In genomic region chrX:58030100-58030834, GRCm38 (mm10) we compare ENCODE assay signal across 10 mouse cellular contexts. TPM values are rescaled to one million over a fixed set of nuclear protein-coding genes. Genes with fewer than 3 reads are reported as not detected.
DNase-seq lines count a peak whose midpoint lies in the region; ATAC-seq and TF ChIP-seq lines count a peak whose summit lies in the region.
"Had no signal": no experiment of that assay in that cellular context is flagged by ENCODE, and none has a peak within 500 bp of the region (broad histone marks: within the 10 kb centered on the region; RNA-seq: fewer than 3 reads in every experiment).

No protein-coding gene starts in this region.

- no peaks in the 10 kb centered on the region for H3K36me3 ChIP-seq in lung, embryonic 15.5 days
- H3K36me3 ChIP-seq in kidney, adult 2 months (ENCODE audit: control insufficient read depth, insufficient read depth, low read length), result no peaks in the 10 kb centered on the region
- no peaks in the 10 kb centered on the region for H3K36me3 ChIP-seq in thymus, adult 2 months (ENCODE audit: control insufficient read depth, insufficient read depth, low read length)

- TF ChIP-seq CTCF in lung, adult 2 months (IDR thresholded peaks at IDR 0.05; ENCODE audit: insufficient read depth, low read length), result no peak
- no peak for TF ChIP-seq CTCF in kidney, adult 2 months (conservative IDR thresholded peaks at IDR 0.05; ENCODE audit: insufficient read depth, insufficient read length, low read depth, low read length)
- no peak for TF ChIP-seq CTCF in thymus, adult 2 months (IDR thresholded peaks at IDR 0.05; ENCODE audit: borderline replicate concordance, control insufficient read depth, extremely low read depth, insufficient read depth, low read length, poor library complexity)

- H3K9me3 ChIP-seq in lung, embryonic 15.5 days, result no peaks in the 10 kb centered on the region

- peaks cover 89% of the 10 kb centered on the region for H3K27me3 ChIP-seq in lung, embryonic 15.5 days
- peaks cover 2% of the 10 kb centered on the region; the same call in 1 of the 2 replicates for H3K27me3 ChIP-seq in kidney, adult 2 months (replicated peaks; ENCODE audit: control insufficient read depth, insufficient read depth, low read length)
- H3K27me3 ChIP-seq in thymus, adult 2 months (ENCODE audit: control insufficient read depth, insufficient read depth, low read length), result no peaks in the 10 kb centered on the region; the same call in 1 of the 2 replicates

- WGBS in lung, embryonic 15.5 days, result 15% methylated on average over 47 of the region's 48 CpGs
- WGBS in lung, adult 2 months, result 25% methylated on average over 48 of the region's 48 CpGs
- under 1% methylated on average over 48 of the region's 48 CpGs for WGBS in kidney, adult 2 months
- WGBS in thymus, adult 2 months, result 3% methylated on average over 48 of the region's 48 CpGs

- DNase-seq in lung, adult 2 months, result no peak
- peak; percentile 90 for DNase-seq in cerebellum, adult 9-11 months
- peak; percentile 32 to 52 for DNase-seq in frontal cortex, postnatal 10 days (ENCODE audit: low spot score in 2 of 2)
- DNase-seq in kidney, adult 2 months, result peak; percentile 22
- peak; percentile 83 for DNase-seq in mesoderm, embryonic 11.5 days (ENCODE audit: low read depth, low spot score)
- DNase-seq in testis, postnatal 14 days (ENCODE audit: low spot score), result peak; percentile 71
- no peak for DNase-seq in thymus, adult 2 months

- H3K27ac ChIP-seq in lung, embryonic 15.5 days, result no peak overlapping the region
- H3K27ac ChIP-seq in kidney, adult 2 months (ENCODE audit: insufficient read depth, low read depth, low read length), result no peak overlapping the region
- no peak overlapping the region for H3K27ac ChIP-seq in thymus, adult 2 months (ENCODE audit: control insufficient read depth, insufficient read depth, low read length)
- H3K27ac ChIP-seq: macrophage had no signal

- H3K9ac ChIP-seq in lung, embryonic 15.5 days, result no peak overlapping the region

- ATAC-seq in lung, embryonic 15.5 days (ENCODE audit: borderline replicate concordance, extremely low read depth, low FRiP score, low TSS enrichment), result peak; percentile 79; the same call in 1 of the 2 replicates
- ATAC-seq: Patski had no signal

- H3K4me2 ChIP-seq in lung, embryonic 15.5 days, result peak overlapping the region; percentile 58

- TF ChIP-seq POLR2A in lung, adult 2 months (IDR thresholded peaks at IDR 0.05; ENCODE audit: borderline replicate concordance, extremely low read depth, low read depth, low read length), result no peak
- no peak for TF ChIP-seq POLR2A in kidney, adult 2 months (IDR thresholded peaks at IDR 0.05; ENCODE audit: low read depth, low read length)
- no peak for TF ChIP-seq POLR2A in thymus, adult 2 months (IDR thresholded peaks at IDR 0.05; ENCODE audit: control insufficient read depth, extremely low read depth, insufficient read depth, low read length, poor library complexity)

- 0 out of 2 replicates have a peak, but pooled peaks cover 5% of the 10 kb centered on the region for H3K4me1 ChIP-seq in lung, embryonic 15.5 days
- H3K4me1 ChIP-seq in lung, adult 2 months (ENCODE audit: control insufficient read depth, insufficient read depth, low read length), result peaks cover 2% of the 10 kb centered on the region
- H3K4me1 ChIP-seq in kidney, adult 2 months (ENCODE audit: control insufficient read depth, insufficient read depth, low read length), result no peaks in the 10 kb centered on the region
- H3K4me1 ChIP-seq in thymus, adult 2 months (replicated peaks; ENCODE audit: control insufficient read depth, insufficient read depth, low read length), result no peaks in the 10 kb centered on the region

- H3K4me3 ChIP-seq in lung, embryonic 15.5 days, result peak overlapping the region; percentile 37
- H3K4me3 ChIP-seq in lung, adult 2 months (replicated peaks; ENCODE audit: extremely low read depth, low read depth, low read length), result no peak overlapping the region
- H3K4me3 ChIP-seq in kidney, adult 2 months (ENCODE audit: insufficient read depth, low read depth, low read length), result peak overlapping the region; percentile 16; the same call in 1 of the 2 replicates
- H3K4me3 ChIP-seq in thymus, adult 2 months (ENCODE audit: control insufficient read depth, insufficient read depth, low read length), result no peak overlapping the region

RNA-seq across cellular contexts. Expression of gene Zic3, which starts 7.8 kb away (rescaled TPM):
- polyA plus RNA-seq in lung, embryonic 15.5 days (2015; fragmentation: Nextera tagmentation; extraction: Ambion mirVana), result 0.25 TPM in 1 of 2 replicates, not detected in the other
- polyA plus RNA-seq in lung, adult 2 months (2012; rRNA removed), result not detected in 2 replicates
- not detected in 2 replicates for polyA plus RNA-seq in kidney, adult 2 months (2012; rRNA removed)
- polyA plus RNA-seq in thymus, adult 2 months (2012; rRNA removed), result not detected in 2 replicates
- polyA plus RNA-seq: macrophage, Patski had no signal

Comparison
In these comparisons a context has a peak if more than half of its experiments do, and no peak if none do; other contexts are left out.
1. H3K4me3 ChIP-seq: peak in lung, embryonic 15.5 days (single experiment) and kidney, adult 2 months (single experiment); none in lung, adult 2 months (single experiment) and thymus, adult 2 months (single experiment).
2. DNase-seq: peak in cerebellum, adult 9-11 months (single experiment), frontal cortex, postnatal 10 days (2 of 2), kidney, adult 2 months (single experiment), mesoderm, embryonic 11.5 days (single experiment) and testis, postnatal 14 days (single experiment); none in lung, adult 2 months (single experiment) and thymus, adult 2 months (single experiment).